Mouse (Mus musculus): ENCODE measurements around the gene Kif2c.

Gene Kif2c

DNA sequence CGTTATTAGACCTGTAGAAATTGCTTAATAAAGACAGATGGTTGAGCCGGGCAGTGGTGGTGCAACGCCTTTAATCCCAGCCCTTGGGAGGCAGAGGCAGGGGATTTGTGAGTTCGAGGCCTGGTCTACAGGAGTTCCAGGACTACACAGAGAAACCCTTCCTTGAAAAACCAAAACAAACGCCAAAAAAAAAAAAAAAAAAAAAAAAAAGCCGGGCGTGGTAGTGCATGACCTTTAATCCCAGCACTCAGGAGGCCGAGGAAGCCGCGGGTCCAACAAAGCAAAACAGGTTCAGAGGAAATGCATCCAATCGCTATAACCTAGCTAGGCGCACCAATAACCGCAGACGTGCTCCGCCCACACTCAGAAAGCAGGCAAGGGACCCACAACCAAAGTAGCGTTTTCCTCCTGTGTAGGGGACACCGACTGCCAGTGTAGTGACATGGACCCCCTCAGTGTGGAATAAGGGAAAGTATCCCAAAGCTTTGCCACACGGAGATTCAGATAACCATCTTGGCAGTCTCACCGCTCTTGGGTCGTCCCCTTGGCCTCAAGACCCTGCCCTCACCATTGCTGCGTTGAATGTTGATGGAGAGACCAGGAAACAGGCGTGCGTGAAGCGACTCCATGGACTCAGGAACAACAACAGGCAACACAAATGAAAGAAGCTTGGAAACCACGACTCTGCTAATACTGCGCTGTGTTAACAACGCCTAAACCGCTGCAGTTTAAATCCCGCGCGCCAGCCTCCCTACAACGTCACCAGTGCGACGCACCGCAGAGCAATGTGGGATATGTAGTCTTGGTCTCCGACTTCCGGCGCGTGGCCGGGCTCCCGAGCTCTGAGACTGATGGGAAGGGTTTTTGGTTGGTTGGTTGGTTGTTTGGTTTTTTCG, at the start of gene Kif2c:
TSS of gene Kif2c (minus strand) at position 777 of the 896 bp plus-strand sequence.
- in situ Hi-C loops (cut with MboI, MseI), result no loop called here

DNA sequence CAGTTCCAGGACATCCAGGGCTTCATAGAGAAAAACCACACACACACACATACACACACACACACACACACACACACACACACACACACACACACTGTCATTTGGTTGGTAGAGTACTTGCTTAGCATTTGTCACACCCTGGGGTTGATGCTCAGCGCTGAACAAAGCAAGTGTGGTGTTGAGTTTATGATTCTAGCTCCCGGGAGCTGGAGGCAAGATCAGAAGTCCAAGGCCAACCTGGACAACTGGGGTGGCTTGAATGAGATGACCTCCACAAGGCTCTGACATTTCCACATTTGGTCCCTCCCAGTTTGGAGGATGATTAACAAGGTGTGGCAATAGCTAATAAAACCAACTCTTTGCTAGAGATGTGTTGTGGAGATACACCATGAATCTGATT, 48.8 kb upstream of the Kif2c start:
- in situ Hi-C loops (cut with MboI, MseI), result no loop called here

DNA sequence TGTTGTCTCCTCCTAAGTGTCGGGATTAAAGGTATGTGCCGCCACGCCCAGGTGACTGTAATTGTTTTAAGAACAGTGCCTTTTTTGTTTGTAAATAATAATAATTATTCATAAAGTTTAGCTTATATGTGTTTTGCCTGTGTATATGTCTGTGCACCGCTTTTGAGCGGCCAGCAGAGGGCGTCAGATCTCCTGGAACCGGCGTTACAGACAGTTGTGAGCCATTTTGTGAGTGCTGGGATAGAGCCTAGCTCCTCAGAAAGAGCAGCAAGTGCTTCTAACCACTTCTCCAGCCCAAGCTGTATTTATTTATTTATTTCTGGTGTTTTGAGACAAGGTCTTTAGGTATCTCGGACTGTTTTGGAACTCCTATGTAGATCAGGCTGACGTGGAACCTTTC, 47.9 kb upstream of the Kif2c start:
- in situ Hi-C loops (cut with MboI, MseI), result no loop called here

DNA sequence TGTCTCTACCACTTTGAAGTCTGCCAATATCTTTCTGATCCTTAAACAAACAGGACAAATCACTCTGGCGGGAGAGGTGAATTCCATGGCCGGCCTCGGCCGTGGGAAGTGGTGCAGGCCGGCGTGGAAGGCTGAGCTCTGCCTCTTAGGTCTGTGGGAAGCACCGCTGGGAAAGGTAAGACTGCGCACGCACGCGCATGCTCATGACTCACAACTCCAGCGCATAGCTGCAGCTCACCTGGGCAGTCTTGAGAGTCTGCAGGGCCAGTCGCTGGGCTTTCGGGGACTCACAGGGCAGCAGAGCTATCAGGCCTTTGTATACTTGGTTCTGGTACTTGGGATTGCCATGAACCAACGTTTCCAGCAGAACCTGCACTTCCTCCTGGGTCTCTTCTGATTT, 47.2 kb upstream of the Kif2c start:
- in situ Hi-C loops (cut with MboI, MseI), result no loop called here

DNA sequence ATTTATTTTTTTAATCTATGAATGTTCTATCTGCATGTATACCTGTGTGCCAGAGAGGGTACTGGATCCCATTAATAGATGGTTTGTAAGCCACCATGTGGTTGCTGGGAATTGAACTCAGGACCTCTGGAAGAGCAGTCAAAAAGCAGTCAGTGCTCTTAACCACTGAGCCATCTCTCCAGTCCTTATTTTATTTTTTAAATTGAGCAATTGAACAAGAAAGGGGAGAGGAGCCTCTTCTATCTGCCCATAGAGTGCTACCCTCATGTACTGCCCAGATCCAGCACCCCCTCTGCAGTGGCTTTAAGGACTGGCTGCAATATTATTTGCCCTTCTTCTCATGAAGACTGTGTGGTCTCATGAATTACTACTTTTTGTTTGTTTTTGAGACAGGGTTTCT, 42.8 kb upstream of the Kif2c start:
- in situ Hi-C loops (cut with MboI, MseI), result no loop called here

DNA sequence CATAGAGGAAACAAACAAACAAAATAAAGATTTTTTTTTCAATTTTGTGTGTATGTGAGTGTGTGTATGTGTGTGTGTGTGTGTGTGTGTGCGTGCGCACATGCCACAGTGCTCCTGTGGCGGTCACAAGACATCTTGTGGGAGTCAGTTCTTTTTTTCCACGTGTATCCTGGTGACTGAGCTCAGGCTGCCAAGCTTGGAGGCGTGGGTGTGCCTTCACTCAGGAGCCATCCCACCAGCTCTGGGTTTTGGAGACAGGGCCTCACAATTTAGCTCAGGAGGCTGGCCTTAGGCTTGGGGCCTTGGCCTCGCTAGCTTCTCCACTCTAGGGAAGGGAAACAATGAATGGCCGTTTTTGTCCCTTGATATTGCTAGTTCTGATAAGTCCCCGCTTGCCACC, 41.7 kb upstream of the Kif2c start:
- in situ Hi-C loops (cut with MboI, MseI), result no loop called here

DNA sequence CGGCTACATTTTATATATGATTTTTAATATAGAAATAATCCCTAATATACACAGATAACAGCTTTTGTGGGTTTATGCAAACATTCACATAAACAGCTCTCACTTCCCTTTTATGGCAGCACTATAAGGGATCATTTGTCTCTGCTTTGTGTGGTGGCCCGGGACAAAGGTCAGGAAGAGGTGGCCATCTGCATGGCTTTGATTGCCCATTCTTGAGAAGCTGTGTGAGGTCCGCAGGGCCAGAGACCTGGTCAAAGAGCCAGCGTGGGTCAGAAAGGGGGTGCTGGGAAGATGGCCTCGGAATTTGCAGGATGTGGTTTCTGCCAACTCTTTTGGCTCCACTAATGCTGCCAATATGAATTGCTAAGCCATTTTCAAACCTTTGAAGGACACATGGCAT, 40.6 kb upstream of the Kif2c start:
- in situ Hi-C loops (cut with MboI, MseI), result no loop called here

DNA sequence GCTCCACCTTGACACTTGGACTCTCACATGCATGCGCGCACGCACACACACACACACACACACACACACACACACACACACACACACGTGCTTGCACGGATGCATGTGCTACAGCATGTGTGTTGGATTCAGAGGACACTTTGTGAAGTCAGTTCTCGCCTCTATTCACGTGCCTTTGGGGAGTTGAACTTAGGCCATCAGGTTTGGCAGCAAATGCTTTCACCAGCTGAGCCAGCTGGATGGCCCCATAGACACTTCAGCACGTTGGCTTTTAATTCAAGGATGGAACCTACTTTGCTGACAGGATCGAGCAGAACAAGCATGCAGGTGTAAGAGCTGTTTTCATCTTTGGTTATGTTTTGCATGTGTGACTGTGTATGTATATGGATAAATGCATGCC, 39.4 kb upstream of the Kif2c start:
- in situ Hi-C loops (cut with MboI, MseI), result no loop called here

DNA sequence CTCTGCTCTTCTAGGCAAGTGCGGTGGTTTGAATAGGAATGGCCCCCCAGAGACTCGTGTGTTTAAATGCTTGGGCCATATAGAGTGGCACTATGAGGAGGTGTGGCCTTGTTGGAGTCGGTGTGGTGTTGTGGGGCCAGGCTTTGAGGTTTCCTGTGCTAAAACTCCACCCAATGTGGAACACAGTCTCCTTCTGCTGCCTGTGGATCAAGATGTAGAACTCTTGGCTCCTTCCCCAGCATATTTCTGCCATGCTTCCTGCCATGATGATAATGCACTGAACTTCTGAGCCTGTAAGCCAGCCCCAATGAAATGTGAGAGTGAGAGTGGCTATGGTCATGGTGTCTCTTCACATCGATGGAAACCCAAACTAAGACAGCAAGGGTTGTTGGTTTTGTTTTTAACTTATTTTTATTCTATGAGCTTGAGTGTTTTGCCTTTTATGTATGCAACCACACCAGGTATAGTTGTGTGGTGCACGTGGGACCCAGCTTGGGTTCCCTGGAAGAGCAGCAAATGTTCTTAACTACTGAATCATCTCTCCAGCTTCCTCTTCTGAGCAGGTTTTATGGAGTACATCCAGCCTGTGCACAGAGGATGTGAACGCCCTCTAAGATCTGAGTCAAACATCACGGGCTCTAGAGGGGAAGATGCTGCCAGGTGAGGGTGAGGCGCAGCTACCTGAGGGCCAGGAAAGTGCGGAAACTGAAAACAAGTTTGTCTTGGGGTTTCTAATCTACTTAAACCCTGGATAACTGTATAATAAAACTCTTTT, 38.5 kb upstream of the Kif2c start:
- in situ Hi-C loops (cut with MboI, MseI), result no loop called here

DNA sequence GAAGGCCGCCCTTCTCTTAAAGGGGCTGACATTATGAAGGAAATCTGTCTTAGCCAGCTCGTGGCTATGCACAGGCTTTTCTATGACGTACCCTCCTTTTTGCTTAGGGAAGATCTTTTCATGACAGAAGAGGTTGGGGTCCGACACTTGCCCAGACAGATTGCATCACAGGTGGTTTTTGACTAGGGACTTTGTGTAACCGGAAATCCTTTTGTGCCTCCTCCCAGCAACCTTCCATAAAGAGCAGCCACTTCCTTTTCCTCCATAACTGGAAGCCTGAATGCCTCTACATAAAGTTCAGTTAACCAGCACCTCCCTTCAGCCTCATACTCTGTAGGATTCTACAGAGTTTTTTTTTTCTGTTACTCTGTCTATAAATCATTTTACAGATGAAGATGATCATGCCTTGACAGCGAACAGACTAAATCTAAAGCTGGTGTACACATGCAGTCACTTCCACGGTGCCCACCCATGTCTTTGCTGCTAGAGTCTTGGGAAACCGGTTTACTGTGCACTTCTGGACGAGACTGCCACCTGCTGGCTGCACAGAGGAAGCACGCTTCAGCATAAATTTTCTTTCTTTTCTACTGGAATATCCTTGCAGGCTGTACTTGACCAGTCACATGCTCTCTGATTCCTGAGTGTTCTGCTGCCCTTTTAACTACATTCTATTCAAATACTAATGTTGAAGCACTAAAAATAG, 36.2 kb upstream of the Kif2c start:
- in situ Hi-C loops (cut with MboI, MseI), result no loop called here

DNA sequence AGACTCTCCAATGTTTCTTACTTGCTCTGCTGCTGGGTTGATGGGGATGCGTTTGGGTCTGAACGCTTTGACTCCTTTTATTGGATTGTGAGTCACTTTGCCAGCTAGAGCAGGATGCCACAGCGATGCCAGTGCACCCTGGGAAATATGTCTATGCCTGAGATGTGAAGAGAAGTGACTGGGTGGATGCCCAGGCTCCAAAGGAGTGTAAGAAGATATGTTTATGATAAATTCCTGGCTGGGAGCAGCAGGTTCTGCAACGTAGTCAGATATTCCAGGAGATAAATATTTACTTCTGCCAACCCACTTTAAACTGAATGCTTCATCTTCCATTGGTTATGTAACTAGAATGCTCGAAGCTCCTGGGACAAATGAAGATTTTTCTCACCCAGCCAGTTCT, 34.6 kb upstream of the Kif2c start:
- in situ Hi-C loops (cut with MboI, MseI), result no loop called here

DNA sequence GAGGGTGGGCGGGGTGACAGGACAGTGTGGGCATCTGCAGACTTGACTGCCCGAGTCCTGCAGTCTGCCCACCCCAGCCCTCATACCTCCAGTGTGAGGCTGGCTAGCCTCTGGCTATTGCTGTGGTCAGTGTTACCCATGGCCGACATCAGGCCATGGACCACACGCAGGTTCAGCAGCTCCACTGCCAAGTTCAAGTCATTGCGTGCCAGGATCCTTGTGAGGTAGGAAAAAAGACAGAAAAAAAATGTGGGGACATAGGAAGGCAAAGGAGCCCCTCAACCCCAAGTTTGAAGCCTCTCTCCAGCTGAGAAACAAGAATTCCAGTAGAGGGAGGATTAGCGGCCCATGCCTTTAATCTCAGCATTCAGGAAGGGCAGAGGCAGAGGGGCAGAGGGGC, 31.8 kb upstream of the Kif2c start:
- in situ Hi-C loops (cut with MboI, MseI), result no loop called here

DNA sequence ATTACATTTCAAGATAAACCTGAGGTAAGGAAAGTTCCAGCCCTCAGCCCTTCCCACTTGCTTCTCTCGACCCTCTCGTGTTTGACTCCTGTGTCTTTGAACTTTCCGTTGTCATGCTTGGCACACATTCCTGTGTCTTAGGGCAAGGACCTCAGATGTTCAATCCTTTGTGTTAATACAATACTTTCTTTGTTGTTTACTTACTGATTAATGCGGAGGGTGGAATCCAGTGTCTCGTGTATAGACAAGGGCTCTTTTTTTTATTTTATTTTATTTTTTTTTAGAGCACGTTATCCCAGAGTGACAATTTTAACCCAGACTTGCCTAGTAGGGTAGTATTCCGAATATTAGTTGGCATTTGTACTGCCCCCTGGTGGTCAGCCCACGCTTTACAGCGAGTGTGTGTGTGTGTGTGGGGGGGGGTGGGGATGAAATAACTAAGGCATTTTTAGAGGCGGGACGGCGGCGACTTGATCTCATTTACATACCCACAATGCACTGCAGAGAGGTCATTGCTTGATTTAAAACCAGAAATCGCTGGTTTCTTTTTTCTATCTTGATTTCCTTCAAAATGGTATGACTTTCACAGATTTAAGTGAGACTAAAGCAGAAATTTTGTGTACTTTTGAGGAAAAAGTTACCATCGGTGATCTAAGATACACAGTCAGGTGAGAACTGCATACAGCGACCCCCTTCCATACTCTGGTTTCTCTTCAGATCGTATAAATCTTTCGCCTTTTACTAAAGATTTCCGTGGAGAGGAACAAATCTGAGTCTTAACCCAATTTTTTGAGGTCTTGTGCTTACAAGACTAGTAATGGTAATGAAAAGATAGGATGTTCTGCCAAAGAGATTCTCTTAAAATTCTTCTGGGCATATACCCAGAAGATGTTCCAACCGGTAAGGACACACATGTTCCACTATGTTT, 28.0 kb upstream of the Kif2c start:
- in situ Hi-C loops (cut with MboI, MseI), result no loop called here

DNA sequence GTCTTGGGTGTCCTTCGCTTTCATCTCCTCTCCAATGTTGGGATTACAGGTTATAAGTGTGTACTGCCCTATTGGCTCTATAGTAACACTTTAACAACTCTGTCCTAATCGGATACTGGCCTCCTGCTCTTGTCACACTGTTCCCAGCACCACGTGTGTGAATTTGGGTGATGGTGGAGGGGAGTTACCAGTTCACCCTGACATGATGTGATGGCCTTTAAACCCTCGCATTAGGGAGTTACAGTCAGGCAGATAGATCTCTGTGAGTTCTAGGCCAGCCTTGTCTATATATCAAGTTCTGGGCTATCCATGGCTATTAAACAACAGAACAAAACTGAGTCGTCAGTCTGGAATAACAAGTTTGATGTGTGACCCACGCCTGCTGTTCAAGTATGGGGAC, 27.2 kb upstream of the Kif2c start:
- in situ Hi-C loops (cut with MboI, MseI), result no loop called here

DNA sequence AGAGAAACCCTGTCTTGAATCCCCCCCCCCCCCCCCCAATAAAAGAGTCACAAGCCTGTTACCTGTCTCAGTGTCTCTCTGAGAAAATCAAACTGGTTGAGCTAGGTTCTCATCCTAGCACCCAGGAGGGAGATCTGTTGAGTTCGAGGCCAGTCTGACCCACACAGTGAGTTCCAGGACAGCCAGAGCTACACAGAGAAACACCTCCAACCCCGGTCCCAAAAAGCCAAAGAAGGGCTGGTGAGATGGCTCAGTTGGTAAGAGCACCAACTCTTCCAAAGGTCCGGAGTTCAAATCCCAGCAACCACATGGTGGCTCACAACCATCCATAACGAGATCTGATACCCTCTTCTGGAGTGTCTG, 20.5 kb upstream of the Kif2c start:
- in situ Hi-C loops (cut with MboI, MseI), result no loop called here

DNA sequence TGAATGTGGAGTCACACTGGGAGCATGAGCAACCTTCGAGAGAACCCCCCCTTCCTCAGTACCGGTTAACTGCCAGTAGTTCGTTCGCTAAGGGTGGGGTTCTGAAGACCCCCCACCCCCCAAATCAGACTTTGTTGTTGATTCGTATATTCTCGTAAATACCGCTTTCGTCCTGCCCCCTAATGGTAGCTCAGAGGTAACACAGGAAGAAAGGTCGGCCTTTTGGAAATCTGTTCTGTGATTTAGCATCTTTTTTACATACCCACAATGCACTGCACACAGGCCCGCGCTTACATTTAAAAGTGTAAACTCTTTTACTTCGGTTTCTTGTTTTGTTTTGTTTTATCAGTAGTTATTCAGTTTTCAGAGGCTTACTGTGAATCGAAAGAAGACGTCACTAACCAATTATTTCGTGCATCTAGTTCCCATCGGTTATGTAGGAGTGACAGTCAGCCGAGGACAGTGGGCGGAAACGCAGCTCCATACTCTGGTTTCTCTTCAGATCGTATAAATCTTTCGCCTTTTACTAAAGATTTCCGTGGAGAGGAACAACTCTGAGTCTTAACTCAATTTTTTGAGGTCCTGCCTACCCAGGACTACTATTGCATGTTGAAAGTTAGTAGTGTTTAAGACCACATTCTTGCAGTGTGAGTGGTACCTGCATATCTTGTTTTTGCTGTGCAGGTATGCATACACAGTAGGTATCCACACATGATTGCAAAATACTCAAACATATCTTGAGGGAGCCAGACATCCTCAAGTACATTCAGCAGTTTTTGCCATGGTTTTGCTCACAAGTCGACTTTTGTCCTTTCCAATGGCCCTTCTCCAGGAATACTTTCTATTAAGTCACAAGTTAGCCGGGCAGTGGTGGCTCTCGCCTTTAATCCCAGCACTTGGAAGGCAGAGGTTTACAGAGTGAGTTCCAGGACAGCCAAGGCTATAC, 19.9 kb upstream of the Kif2c start:
- in situ Hi-C loops (cut with MboI, MseI), result no loop called here

DNA sequence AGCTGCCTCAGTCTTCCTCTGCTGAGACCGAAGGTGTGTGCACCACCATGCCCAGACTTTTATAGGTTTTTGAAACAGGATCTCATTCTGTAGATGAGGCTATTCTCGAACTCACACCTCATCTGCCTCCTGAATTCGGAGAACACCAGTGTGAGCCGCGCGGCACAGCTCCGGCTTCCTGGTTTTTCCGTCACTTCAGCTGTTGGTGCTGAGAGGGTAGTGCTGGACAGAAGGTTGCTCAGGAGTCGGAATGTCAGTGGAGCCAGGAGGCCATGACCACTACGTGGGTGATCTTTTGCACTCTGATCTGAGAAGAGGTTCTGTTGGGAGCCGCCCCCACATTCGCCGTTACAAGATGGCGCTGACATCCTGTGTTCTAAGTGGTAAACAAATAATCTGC, 9.4 kb upstream of the Kif2c start:
- in situ Hi-C loops (cut with MboI, MseI), result no loop called here

DNA sequence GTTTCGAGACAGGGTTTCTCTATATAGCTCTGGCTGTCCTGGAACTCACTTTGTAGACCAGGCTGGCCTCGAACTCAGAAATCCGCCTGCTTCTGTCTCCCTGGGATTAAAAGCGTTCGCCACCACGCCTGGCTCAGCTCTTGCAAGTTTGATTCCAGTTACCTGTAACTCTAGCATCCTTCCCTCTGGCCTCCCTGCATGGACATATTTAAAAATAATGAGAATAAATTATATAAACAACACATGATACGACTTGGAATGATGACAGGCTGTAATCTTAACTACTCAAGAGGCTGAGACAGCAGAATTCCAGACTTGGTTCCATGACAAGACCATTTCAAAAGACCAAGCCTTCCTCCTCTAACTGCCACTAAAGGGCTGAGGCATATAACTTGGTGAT, 8.2 kb upstream of the Kif2c start:
- in situ Hi-C loops (cut with MboI, MseI), result no loop called here

DNA sequence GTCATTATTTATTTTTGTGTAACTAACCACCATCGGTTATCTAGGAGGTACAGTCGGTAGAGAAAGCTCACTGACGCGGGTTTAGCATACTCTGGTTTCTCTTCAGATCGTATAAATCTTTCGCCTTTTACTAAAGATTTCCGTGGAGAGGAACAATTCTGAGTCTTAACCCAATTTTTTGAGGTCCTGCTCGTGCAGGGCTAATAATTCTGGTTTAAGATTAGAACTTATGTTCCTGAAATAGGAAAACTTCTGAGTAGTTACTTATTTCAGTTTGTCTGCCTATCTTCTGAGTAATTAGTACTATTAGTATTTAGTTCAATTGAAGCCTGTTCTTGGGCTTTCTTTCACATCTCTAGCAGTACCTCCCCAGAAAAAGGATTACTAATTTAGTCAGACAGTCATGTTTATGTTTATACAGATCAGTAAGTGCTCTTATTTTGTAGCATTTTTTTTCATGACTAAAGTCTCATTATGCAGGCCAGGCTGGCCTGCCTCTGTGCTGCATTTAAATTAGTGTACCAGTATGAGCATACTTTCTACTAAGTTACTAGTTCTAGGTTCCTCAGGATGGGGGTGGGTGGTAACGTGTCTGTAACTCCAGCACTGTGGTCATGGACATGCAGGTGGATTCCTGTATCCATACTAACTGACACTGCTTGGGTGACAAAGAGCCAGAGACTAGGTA, 7.6 kb upstream of the Kif2c start:
- in situ Hi-C loops (cut with MboI, MseI), result no loop called here

DNA sequence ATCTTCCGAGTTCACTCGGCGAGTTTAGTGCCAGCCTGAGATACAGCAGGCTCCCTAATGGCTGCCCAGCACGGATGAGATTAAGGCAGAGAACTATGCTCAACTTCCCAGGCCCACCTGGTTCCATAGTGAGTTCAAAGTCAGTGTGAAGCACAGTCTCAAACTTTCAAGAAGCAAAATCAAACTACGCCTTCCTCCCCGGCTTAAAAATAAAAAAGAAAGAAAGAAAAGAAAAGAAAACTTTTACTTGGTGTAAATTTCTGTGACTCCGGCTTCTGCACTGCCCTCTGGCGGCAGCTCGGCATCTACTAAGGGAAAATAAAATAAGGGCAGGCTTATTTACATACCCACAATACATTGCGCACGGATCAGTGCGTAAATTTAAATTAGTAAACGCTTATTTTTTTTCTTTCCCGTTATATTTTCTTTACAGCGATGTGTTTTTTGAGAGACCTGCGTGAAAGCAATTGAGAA, 7.0 kb upstream of the Kif2c start:
- in situ Hi-C loops (cut with MboI, MseI), result no loop called here
